35 mouse cellular contexts compared by ENCODE assay signal in genomic region chr3:101309626-101310025, GRCm38 (mm10). TPM values are rescaled to one million over a fixed set of nuclear protein-coding genes. Genes with fewer than 3 reads are reported as not detected.
DNase-seq lines count a peak whose midpoint lies in the region; ATAC-seq and TF ChIP-seq lines count a peak whose summit lies in the region.
"Had no signal": no experiment of that assay in that cellular context is flagged by ENCODE, and none has a peak within 500 bp of the region (broad histone marks: within the 10 kb centered on the region; RNA-seq: fewer than 3 reads in every experiment).

No protein-coding gene starts in this region.

- H3K4me3 ChIP-seq in midbrain, postnatal 0 days (ENCODE audit: low read depth, low read length), result no peak overlapping the region
- H3K4me3 ChIP-seq in midbrain, embryonic 15.5 days, result no peak overlapping the region
- no peak overlapping the region for H3K4me3 ChIP-seq in liver, embryonic 11.5 days (ENCODE audit: low read depth, low read length)
- H3K4me3 ChIP-seq: embryonic facial prominence, embryonic 12.5 days; erythroblast, embryonic 14.5 days; forebrain, embryonic 12.5 days; heart, adult 2 months; heart, embryonic 12.5 days; limb, embryonic 13.5 days; midbrain, embryonic 10.5 days had no signal

- H3K4me1 ChIP-seq in midbrain, postnatal 0 days (ENCODE audit: insufficient read depth, low read length), result no peaks in the 10 kb centered on the region
- H3K4me1 ChIP-seq in midbrain, embryonic 15.5 days, result peaks cover 3% of the 10 kb centered on the region; the same call in 1 of the 2 replicates
- H3K4me1 ChIP-seq in liver, embryonic 11.5 days (replicated peaks; ENCODE audit: control insufficient read depth, insufficient read depth, low read length), result peaks cover 10% of the 10 kb centered on the region
- H3K4me1 ChIP-seq: midbrain, embryonic 10.5 days had no signal

- 86% methylated on average over 3 of the region's 3 CpGs for WGBS in midbrain, postnatal 0 days
- WGBS in midbrain, embryonic 15.5 days, result 81% methylated on average over 3 of the region's 3 CpGs
- 82% methylated on average over 3 of the region's 3 CpGs for WGBS in liver, embryonic 11.5 days

- H3K36me3 ChIP-seq in midbrain, postnatal 0 days (ENCODE audit: insufficient read depth, low read length), result no peaks in the 10 kb centered on the region
- H3K36me3 ChIP-seq in midbrain, embryonic 15.5 days (replicated peaks), result no peaks in the 10 kb centered on the region
- H3K36me3 ChIP-seq in liver, embryonic 11.5 days (ENCODE audit: control insufficient read depth, insufficient read depth, low read length), result no peaks in the 10 kb centered on the region
- H3K36me3 ChIP-seq: embryonic facial prominence, embryonic 12.5 days; forebrain, embryonic 12.5 days; heart, embryonic 12.5 days; limb, embryonic 13.5 days; midbrain, embryonic 10.5 days had no signal

- no peak overlapping the region for H3K27ac ChIP-seq in midbrain, postnatal 0 days (ENCODE audit: low read depth, low read length)
- no peak overlapping the region for H3K27ac ChIP-seq in midbrain, embryonic 15.5 days
- H3K27ac ChIP-seq in liver, embryonic 11.5 days (ENCODE audit: low read depth, low read length), result no peak overlapping the region
- H3K27ac ChIP-seq: embryonic facial prominence, embryonic 12.5 days; forebrain, embryonic 12.5 days; heart, adult 2 months; hindbrain, embryonic 14.5 days; limb, embryonic 13.5 days; liver, embryonic 14.5 days; midbrain, embryonic 10.5 days had no signal

- no peak for TF ChIP-seq CTCF in midbrain, postnatal 0 days (IDR thresholded peaks at IDR 0.05)

- H3K4me2 ChIP-seq in midbrain, postnatal 0 days (ENCODE audit: low read depth, low read length, poor library complexity, severe bottlenecking), result no peak overlapping the region
- no peak overlapping the region for H3K4me2 ChIP-seq in midbrain, embryonic 15.5 days
- H3K4me2 ChIP-seq in liver, embryonic 11.5 days, result no peak overlapping the region
- H3K4me2 ChIP-seq: embryonic facial prominence, embryonic 12.5 days; forebrain, embryonic 12.5 days; heart, embryonic 12.5 days; hindbrain, embryonic 14.5 days; limb, embryonic 13.5 days had no signal

- no peak for ATAC-seq in midbrain, postnatal 0 days (ENCODE audit: low FRiP score)
- no peak for ATAC-seq in midbrain, embryonic 15.5 days (replicated peaks)
- no peak for ATAC-seq in liver, embryonic 11.5 days (replicated peaks; ENCODE audit: low FRiP score)
- ATAC-seq: inflammation-experienced regulatory T-cells, adult 6 months had no signal

- H3K9me3 ChIP-seq in midbrain, postnatal 0 days (ENCODE audit: low read length), result no peaks in the 10 kb centered on the region
- H3K9me3 ChIP-seq in midbrain, embryonic 15.5 days, result no peaks in the 10 kb centered on the region
- H3K9me3 ChIP-seq in liver, embryonic 11.5 days (ENCODE audit: control insufficient read depth, low read length), result no peaks in the 10 kb centered on the region
- H3K9me3 ChIP-seq: embryonic facial prominence, embryonic 12.5 days; forebrain, embryonic 12.5 days; heart, embryonic 12.5 days; limb, embryonic 13.5 days; midbrain, embryonic 10.5 days had no signal

- DNase-seq in gastrocnemius, postnatal 14 days, result peak; percentile 20
- DNase-seq in gastrocnemius, adult 8-10 months (ENCODE audit: low spot score in 2 of 2), result no peak
- peak; percentile 52 for DNase-seq in midbrain, postnatal 0 days (ENCODE audit: low spot score)
- DNase-seq in NIH3T3 (ENCODE audit: low read depth), result peak; percentile 12
- no peak for DNase-seq in liver
- no peak for DNase-seq in liver, embryonic 11.5 days (ENCODE audit: low spot score)
- DNase-seq: adrenal gland, postnatal 36 days; cerebellum, adult 2 months; cerebellum, postnatal 36 days; heart, postnatal 4 days; kidney, adult 11 months; kidney, postnatal 14 days; layer of hippocampus, adult 9-11 months; lung, adult 2 months; lung, postnatal 14 days; right cerebral cortex, adult 18-20 months; spleen, adult 18-20 months; thymus, postnatal 14 days had no signal

- no peaks in the 10 kb centered on the region for H3K27me3 ChIP-seq in midbrain, postnatal 0 days (ENCODE audit: insufficient read depth, low read length)
- H3K27me3 ChIP-seq in midbrain, embryonic 15.5 days (replicated peaks), result no peaks in the 10 kb centered on the region
- no peaks in the 10 kb centered on the region for H3K27me3 ChIP-seq in liver, embryonic 11.5 days (replicated peaks; ENCODE audit: control insufficient read depth, insufficient read depth, low read length)
- H3K27me3 ChIP-seq: embryonic facial prominence, embryonic 12.5 days; forebrain, embryonic 12.5 days; heart, embryonic 12.5 days; limb, embryonic 13.5 days had no signal

- no peak overlapping the region for H3K9ac ChIP-seq in midbrain, postnatal 0 days (replicated peaks; ENCODE audit: low read length, poor library complexity, severe bottlenecking)
- no peak overlapping the region for H3K9ac ChIP-seq in midbrain, embryonic 15.5 days
- H3K9ac ChIP-seq in liver, embryonic 11.5 days (ENCODE audit: low read depth, low read length), result no peak overlapping the region
- H3K9ac ChIP-seq: embryonic facial prominence, embryonic 12.5 days; forebrain, embryonic 12.5 days; heart, embryonic 12.5 days; hindbrain, embryonic 14.5 days; limb, embryonic 13.5 days; liver, embryonic 14.5 days had no signal

- intact Hi-C loops in gastrocnemius, postnatal 14 days (cut with DNase I; ENCODE audit: low total_unique reads), result loop anchor here (10.0 kb wide), 1 partner anchor 505 kb away; no protein-coding TSS in a partner anchor

RNA-seq across cellular contexts. Expression of gene Cd2, which starts 21.9 kb away (rescaled TPM):
- under 1 TPM in 1 of 2 experiments, not detected in 1; 0.18 TPM for total RNA-seq in gastrocnemius, postnatal 14 days (2021)
- not detected for total RNA-seq in gastrocnemius, adult 8-10 months (2022)
- total RNA-seq in midbrain, postnatal 0 days (2014; rRNA removed), result not detected in 2 replicates
- 0.21 and 0.22 TPM in 2 replicates for polyA plus RNA-seq in midbrain, postnatal 0 days (2015; fragmentation: Nextera tagmentation; extraction: Ambion mirVana)
- polyA plus RNA-seq in midbrain, embryonic 15.5 days (2015; fragmentation: Nextera tagmentation; extraction: Ambion mirVana), result 0.26 TPM in 1 of 2 replicates, not detected in the other
- not detected in 2 replicates for polyA plus RNA-seq in liver, embryonic 11.5 days (2014; fragmentation: Nextera tagmentation; extraction: Ambion mirVana)
- total RNA-seq: left cerebral cortex, postnatal 14 days; megakaryocyte progenitor cell, adult 5-6 weeks; MEL had no signal
- polyA plus RNA-seq: C2C12; embryonic facial prominence, embryonic 12.5 days; erythroblast, embryonic 14.5 days; forebrain, embryonic 12.5 days; heart, embryonic 12.5 days; heart, postnatal 0 days; hindbrain, embryonic 14.5 days; kidney, embryonic 14.5 days; limb, embryonic 13.5 days; liver, embryonic 14.5 days had no signal

Comparison
In these comparisons a context has a peak if more than half of its experiments do, and no peak if none do; other contexts are left out.
1. DNase-seq: peak in gastrocnemius, postnatal 14 days (single experiment), midbrain, postnatal 0 days (single experiment) and NIH3T3 (single experiment); none in gastrocnemius, adult 8-10 months (0 of 2), liver (single experiment) and liver, embryonic 11.5 days (single experiment).